Mouse (Mus musculus): Measurements from ENCODE around the gene Spty2d1.

DNA sequence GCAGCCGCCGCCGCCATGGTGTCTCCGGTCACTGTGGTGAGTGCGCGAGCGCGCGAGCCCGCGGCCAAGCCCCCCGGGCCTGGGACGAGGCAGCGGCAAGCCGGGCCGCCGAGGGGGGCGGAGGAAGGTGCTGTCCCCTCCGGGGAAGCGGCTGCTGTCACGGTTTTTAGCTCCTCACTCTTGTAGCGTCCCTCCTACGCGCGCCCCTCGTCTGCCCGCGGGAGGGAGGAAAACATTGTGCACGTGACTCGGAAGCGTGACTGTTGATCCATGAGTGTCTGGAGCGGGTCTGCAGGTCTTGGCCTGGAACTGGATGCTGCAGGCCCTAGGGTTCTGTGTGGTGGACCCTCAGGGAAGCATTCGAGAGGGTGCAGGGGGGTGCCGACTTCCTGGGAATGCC, 42.6 kb upstream of the Spty2d1 start:
- no peak for TF ChIP-seq CTCF (IDR thresholded peaks at IDR 0.05)
- TF ChIP-seq EP300 (IDR thresholded peaks at IDR 0.05; ENCODE audit: insufficient read depth, low read depth, low read length) = no peak
- TF ChIP-seq POLR2A (IDR thresholded peaks at IDR 0.05; ENCODE audit: insufficient read depth, low read depth, low read length) = no peak

All from heart, adult 2 months (tissue).